Mouse (Mus musculus) spleen, postnatal 10 days (tissue): Measurements from ENCODE around the gene Stk4.
A peak's percentile ranks its signal among the peaks of the same experiment; 100 is the strongest.

Source experiments
- DNase-seq, 2 experiments: peaks; one replicate each; pipeline ENCODE4 v3.0.0; 2021 to 2022; ENCODE audit warnings: low spot score in 2 of 2

Stk4 gene

GRCm38 (mm10) chr2:164079488-164079887 lies 9.4 kb downstream of the Stk4 start:
- peak in 1 of 2 experiments; percentile 60 for DNase-seq

DNA sequence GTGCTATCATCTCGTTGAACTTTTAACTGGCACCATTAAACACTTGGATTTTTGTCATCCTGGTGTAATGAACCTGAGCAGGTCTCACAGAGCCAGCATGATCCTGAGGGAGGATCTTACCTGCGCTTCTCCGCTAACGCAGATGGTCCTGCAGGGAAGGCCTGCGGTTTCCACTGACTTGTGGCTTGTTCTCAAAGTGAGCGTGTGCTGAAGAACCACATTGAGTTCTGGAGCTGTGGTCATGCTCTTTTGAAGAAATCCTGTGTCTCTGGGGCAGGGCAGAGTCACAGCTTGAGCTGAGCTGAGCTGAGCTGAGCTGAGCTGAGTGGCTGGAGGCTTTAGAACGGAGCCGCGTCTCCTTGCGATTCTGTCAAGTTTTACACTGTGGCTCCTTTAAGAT lies 11.5 kb downstream of the Stk4 start:
- DNase-seq, result no peak

GRCm38 (mm10) chr2:164082175-164082574 lies 12.1 kb downstream of the Stk4 start:
- no peak for DNase-seq

DNA sequence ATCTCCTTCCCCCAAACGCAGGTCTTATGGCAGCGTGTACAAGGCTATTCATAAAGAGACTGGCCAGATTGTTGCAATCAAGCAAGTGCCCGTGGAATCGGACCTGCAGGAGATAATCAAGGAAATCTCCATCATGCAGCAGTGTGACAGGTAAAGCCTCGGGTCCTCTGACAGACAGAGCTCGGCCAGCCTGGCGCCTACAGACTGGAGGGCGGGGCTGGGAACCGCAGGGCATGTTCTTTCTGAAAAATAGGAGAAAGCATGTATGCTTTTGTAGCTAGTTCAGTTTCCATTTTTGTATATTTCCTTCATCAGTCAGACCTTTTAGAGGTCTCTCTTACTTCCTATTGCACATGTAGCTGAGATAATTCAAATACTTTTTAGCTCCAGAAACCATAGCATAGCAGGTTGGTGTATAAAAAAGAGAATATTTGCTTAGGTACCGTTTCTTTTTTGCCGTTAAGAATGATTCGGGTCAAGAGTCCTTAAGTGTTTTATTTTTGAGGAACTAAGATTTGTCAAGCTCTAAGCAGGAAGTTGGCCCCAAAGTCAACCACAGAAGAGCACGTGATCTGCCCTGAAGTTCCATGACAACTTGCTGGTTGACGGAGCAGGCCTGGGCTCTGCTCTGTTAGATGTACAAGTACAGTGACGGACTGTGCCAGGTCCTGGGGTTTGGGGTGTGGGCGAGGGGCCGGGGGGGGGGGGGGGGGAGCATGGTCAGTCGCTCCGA lies 13.7 kb downstream of the Stk4 start:
- peak; percentile 21 to 73 for DNase-seq

- peak; percentile 18 to 65 for DNase-seq
Observed at GRCm38 (mm10) chr2:164084342-164084700, 14.2 kb downstream of the Stk4 start.

DNA sequence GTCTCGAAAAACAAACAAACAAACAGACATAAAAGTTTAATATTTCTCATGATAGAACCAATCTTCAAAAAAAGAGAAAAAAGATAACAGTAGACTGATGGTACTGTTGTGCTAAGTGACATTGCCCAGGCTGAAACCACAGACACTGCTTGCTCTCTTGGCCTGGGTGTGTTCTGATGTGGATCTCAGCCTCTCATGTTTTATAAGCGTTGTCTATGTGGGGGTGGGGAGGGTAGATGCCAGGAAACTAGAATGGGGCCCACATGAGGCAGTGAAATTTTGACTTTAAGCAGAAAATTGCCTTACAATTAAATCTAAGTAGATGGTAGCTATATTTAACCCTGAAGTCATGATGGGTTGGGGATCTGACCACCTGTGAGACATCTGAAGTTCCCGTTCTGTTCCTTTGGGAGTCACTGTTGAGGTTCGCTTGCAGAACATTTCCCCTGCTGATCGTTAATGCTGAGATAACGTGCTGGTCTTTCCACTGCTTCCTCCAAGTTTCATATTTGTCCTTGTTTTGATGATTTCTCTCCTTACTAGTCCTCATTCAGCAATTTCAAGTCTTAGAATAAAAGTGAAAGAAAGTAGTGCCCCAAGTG lies 17.4 kb downstream of the Stk4 start:
- no peak for DNase-seq

- DNase-seq, result no peak
Observed at GRCm38 (mm10) chr2:164089508-164089907, 19.4 kb downstream of the Stk4 start.

DNA sequence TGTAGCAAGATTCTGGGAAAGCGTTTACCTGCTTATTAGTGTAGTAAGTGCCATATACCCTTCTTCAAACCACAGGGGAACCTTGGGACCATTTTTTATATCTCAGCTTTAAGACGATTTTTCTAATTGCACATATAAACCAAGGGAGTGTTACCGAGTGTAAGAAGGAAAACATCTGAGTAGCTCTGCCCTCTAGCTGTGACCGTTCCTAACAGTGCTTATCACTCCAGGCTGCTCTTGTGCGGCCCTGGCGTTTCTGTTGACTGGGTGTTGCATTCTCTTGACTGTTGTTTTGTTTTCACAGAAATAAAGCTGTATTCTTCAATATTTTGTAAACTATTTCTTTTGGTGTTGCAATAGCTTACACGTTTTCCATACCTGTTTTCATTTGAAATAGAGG lies 24.0 kb downstream of the Stk4 start:
- DNase-seq, result no peak

DNA sequence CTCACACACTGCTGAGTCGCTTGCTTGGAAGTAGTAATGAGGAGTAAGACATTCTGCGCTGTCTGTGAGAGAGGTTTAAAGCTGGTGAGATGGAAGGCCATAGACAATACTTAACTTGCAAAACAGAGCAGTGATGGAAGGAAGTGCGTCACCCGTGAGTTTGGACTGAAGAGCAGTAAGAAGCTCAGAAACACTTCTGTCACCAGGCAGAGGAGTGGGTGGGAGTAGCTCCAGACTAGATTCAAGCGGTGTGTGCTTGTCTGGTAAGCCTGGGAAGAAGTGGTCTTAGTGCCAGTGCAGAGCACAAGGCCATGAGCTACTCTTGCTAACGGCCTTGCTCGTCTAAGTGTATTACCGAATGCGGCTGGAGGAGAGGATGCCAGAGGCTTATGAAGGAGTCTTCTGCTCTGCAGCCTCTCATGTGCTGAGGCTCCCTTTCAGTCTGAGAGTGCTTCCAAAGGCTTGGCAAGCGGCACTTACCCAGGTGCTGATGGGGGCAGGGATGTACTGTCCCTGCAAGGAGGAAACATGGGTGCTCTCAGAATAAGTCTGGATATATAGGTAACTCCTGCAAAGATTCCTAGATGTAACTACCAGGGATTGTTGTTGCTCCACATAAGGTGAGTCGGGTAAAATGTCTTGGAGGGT lies 28.6 kb downstream of the Stk4 start:
- no peak for DNase-seq

- no peak for DNase-seq
Observed at GRCm38 (mm10) chr2:164101936-164102335, 31.8 kb downstream of the Stk4 start.

DNA sequence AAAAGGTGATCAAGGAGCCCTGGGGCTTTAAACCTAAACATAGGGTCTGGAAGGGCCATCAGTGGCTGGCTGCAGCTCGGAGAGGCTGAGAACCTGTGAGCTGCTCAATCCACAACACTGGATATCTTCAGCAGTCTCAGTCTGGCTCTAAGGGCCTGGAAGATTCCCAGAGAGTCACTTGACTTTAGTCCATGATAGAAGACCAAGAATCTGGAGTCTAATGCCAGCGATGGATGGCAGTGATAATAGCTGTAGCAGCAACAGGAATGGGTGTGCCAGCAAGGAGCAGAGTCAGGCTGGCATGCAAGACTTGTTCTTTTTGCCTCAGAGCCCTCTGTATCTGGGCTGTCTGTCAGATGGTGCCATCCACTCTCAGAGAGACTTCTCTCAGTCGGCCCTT lies 32.2 kb downstream of the Stk4 start:
- no peak for DNase-seq

- DNase-seq, result peak; percentile 36 to 70
Observed at GRCm38 (mm10) chr2:164103501-164103900, 33.4 kb downstream of the Stk4 start.

GRCm38 (mm10) chr2:164106287-164107035 lies 36.3 kb downstream of the Stk4 start:
- DNase-seq, result no peak

- DNase-seq, result no peak
Observed at GRCm38 (mm10) chr2:164107125-164107874, 37.2 kb downstream of the Stk4 start.

- DNase-seq, result no peak
Observed at GRCm38 (mm10) chr2:164108501-164108900, 38.4 kb downstream of the Stk4 start.

- no peak for DNase-seq
Observed at GRCm38 (mm10) chr2:164111546-164111945, 41.4 kb downstream of the Stk4 start.

GRCm38 (mm10) chr2:164114051-164114450 lies 43.9 kb downstream of the Stk4 start:
- DNase-seq, result no peak

- DNase-seq, result no peak
Observed at GRCm38 (mm10) chr2:164115531-164115930, 45.4 kb downstream of the Stk4 start.

DNA sequence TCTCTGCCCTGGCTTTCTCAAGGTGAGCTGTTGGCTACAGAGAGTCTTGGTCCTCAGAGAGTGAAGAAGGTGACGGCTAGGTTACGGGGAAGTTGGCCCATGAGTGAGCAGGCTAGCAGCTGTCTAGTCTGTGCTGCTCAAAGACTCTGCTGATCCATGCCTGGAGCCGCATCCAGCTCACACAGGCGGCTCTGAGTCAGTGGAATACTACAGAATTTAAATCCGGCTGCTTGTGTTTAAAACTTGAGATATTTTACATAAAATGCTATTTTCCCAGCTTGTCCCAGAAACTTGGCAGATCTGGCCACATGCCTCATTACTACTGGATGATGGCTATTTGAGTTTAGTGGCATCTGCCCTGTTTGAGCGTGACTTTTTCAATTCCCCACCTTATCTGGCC lies 49.4 kb downstream of the Stk4 start:
- DNase-seq, result no peak

- DNase-seq, result no peak
Observed at GRCm38 (mm10) chr2:164123169-164123766, 53.1 kb downstream of the Stk4 start.

DNA sequence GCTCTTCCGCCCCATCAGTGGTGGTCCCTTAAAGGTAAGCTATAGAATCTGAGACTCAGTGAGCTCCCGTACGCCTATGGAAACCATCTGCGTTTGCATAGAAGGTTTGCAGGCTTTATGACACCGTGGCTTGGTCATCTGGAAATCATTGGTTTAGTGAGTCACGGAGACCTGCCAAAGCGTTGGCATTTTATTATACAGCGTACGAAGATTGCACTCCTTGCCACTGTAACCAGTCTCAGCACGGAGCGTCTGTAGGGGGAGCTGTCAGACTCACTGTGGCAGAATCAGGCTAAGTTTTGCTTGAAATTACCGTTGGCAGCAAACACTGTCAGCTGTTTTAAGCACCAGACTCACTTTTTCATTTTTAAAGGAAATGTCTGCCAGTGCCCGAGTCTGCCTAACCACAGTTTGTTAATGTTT lies 56.4 kb downstream of the Stk4 start:
- peak in 1 of 2 experiments; percentile 32 for DNase-seq
